Mouse (Mus musculus) skeletal muscle tissue, adult 2 months (tissue): ENCODE measurements around the gene Nsmce3.

ENCODE experiments used
- DNase-seq: peaks from one replicate; pipeline ENCODE4 v3.0.0-alpha.2; 2012; ENCODE audit warnings: low read depth, low spot score

The Nsmce3 gene

GRCm38 (mm10) chr7:64862978-64863377 lies 9.8 kb downstream of the Nsmce3 start:
- DNase-seq, result no peak

- DNase-seq, result no peak
These were observed 16.2 kb downstream of the Nsmce3 start for GRCm38 (mm10) chr7:64856526-64857082.

DNA sequence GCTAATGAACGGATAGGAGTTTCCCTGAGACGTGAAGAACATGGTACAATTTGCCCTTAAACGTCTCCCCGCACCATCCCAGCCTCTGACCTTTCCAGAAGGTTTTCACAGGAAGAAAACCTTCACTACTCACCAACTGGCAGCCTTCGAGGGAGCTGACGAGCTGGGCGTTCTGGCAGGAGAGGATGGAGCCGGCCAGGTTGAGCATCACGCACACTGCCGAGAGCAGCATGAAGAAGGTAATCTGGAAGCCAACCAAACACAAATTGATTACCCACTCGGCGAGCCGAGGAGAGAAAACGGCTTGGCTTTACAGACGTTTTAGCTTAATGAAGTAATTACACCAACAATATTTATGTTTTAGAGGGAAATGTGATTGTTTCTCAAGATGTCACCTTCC lies 16.8 kb downstream of the Nsmce3 start:
- DNase-seq, result no peak

DNA sequence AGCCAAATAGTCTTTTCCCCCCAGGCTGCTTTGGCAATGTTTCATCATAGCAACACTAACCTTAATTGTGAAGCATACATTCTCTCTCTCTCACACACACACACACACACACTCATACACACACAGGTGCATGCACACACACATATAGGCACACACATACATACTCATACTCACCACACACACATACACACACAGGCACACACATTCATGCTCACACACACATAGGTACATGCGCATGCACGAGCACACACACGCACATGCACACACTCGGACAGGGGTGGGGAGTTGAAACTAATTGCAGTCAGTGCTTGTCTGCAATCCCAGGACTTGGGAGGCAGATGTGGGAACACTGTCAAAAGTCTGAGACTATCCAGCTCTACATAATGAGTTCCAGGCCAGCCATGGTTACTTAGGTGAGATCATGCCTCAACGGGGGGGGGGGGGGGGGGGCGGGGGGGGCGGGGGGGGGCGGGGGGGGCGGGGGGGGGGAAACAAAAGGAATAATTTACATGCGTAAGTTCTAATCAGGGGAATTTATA lies 17.3 kb downstream of the Nsmce3 start:
- no peak for DNase-seq

DNA sequence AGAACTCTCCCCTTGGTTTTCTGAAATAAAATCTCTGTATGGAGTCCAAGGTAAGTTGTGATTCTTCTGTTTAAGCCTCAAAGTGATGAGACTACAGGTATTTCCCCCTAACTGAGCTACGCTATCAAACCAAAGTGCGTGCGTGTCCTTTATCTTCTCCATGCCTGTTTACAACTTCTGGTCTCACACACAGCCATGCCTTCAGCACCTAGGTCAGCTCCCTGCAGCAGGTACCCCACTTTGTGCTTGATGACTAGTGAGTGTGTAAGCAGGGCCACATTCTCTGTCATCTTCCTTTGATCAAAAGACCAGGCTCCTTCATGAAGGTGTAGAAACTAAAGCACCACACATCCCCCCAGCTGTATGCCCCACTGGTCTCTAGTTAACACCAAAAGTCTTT lies 22.0 kb downstream of the Nsmce3 start:
- no peak for DNase-seq

GRCm38 (mm10) chr7:64847366-64847899 lies 25.4 kb downstream of the Nsmce3 start:
- no peak for DNase-seq

DNA sequence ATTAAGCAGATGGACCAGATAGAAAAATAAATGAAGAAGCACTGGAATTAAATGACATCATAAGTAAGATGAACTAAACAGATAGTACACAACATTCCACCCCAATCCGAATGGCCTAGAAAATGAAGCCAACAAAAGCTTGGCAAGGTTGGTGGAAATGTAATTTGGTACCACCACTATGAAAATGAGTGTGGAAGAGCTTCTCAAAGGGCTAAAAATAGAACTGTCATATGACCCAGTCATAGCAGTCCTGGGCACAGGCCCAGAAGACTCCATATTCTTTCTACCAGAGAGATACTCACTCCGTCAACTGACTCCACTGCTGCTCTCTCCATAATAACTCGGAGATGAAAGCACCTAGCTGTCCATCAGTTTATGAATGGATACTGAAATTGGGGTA lies 26.7 kb downstream of the Nsmce3 start:
- peak; percentile 38 for DNase-seq

DNA sequence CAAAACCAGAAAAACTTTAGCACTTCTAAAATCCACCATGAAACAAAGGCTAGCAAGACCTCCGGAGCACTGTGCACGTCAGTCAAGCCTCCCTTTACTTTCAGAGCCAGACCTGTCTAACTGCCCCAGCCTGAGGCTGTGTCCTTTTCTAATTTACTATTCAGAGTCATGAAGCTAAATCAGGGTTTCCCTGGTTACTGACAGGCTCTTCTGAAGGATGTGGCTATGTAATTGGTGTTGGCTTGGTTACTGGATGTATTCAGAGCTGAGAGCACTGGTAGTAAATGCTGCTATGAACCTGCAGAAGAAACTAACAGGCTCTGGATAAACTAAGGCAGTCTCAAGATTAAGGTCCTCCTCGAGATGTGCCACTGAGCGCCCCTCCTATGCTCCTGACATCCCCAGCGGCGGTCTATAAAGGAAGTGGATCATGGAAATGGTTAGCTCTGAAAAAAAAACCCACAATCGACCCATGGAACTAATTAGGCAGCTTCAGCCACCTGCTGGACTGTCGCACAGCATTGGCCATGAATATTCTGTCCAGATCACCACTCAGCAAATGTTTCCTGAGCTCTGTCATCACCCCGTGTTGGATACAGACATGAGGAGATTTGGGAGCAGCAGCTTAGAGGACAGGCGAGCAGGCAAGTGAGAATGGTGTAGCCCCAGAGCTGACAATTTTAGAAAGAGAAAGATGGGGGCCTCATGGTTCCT lies 31.7 kb downstream of the Nsmce3 start:
- no peak for DNase-seq

DNA sequence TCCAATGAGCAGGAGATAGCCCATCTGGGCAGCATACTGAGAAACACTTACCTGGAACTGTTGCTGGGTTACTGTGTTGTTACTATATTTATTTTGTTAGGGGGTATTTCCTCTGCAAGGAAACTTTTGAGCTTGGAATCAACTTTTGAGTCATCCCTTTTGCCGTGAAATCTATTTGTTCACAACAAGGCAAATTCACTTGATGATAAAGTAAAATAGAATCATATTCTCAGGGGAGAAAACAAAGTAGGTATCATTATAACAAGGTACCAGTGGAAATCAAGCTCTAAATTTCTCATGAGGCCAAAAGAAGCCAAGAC lies 32.3 kb downstream of the Nsmce3 start:
- no peak for DNase-seq

DNA sequence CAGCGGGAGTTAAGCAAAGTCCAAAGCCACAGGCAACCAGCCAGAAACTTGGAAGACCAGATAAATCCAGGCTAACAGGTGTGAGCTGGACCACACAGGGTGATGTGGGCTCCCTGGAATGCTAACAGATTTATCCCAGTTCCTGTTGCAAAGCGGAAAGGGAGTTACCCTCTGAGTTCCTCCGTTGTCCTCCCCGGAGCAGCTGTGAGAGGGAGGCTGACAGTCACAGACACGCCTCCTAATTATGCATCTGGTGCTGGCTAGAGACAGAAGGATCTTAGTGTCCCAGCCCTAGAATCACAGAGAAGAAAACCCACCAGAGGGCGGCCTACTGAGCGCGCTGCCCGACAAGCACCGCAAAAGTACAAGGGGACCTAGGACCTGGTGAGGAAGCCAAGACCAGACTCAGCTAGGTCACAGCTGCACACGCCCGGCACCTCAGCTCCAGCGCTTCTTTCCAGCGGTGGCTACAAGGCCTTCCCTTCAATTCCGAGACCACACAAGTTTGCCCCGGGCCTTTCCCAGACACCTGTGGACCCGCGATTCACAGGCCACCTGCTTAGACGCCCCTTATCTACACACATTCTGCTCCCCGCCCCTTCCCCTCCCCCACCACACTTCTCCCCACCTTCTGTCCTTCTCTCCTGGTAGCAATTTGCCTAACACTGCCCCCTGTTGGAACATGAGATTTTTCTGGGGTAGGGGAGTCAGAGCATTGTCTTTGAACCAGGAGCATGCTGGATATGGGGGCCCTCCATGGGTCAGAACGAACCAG lies 32.8 kb downstream of the Nsmce3 start:
- peak; percentile 41 for DNase-seq

- DNase-seq, result no peak
These were observed 33.5 kb downstream of the Nsmce3 start for GRCm38 (mm10) chr7:64839281-64839680.

DNA sequence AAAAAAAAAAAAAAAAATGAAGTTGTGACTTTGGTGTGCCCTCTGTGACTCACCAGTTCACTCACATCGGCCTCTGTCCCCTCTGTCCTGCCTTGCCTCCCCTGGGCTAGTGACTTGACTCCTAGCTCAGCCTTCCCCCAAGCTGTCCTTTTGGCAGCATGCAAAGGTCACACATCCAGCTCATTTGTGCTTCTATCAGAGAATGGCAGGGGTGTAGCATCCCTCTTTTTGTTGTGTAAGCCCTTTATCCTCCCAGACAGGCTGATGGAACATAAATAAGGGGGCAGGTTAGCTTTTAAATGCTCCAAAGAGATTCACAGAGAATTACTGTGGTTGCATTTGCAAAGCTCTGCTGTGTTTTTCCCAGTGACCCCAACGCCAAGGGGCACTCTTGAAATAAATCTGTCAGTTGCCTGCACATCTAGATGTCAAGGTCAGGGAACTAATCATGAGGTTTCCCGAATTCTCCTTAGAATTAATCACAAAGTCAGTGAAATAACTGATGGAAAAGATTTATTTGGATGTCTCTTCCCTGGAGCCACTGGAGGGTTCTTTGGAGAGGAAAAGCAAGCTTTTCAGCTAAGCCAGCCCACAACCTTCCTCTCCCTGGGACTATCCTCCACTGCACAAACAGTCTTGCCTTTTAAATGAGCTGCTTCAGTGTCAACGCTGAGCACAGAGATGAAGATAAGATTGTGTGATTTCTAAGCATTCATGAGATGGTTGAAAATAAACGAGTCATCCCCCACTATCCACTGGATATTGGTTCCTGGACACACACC lies 42.4 kb downstream of the Nsmce3 start:
- DNase-seq, result no peak

DNA sequence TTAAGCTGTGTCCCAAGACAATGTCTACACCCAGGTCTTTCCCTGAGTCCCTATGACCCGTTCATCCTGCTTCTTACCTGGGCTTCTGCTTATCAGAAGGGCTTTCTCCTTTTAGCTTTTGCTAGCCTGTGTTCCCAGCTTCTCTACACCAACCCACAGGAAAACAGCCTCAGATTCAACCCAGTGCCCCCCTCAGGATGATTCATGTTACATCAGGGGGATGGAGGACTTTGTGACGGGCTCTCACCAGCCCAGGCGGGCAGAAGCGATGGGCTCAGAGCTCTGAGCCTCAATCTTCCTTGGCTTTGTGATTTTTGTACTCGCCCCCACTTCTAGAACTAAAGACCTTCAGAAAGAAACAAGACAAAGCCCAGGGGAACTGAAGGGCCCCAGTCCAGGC lies 51.7 kb downstream of the Nsmce3 start:
- no peak for DNase-seq

- no peak for DNase-seq
These were observed 53.1 kb downstream of the Nsmce3 start for GRCm38 (mm10) chr7:64819683-64820082.
